Mouse (Mus musculus) hindbrain, embryonic 13.5 days (tissue): ENCODE data around the gene Ulk3. TPM values are rescaled to one million over a fixed set of nuclear protein-coding genes. Genes with fewer than 3 reads are reported as not detected.
A peak's percentile ranks its signal among the peaks of the same experiment; 100 is the strongest.

Experiments
- ATAC-seq: fragments of 200-750 bp; cut with Nextera tagmentation; 2 replicates; pipeline ENCODE4 v1.8.0; 2017; ENCODE audit warnings: moderate TSS enrichment; ENCODE audit not compliant: low FRiP score
- H3K27ac ChIP-seq: fragments of 300-500 bp; sonication (generic); 2 replicates; pipeline ENCODE4 v1.5.1; 2015; ENCODE audit warnings: inconsistent platforms, mild to moderate bottlenecking, moderate library complexity
- H3K27me3 ChIP-seq: fragments of 300-500 bp; sonication (generic); 2 replicates; pipeline ENCODE4 v1.6.1; 2015; ENCODE audit warnings: mild to moderate bottlenecking, inconsistent platforms
- H3K36me3 ChIP-seq: fragments of 300-500 bp; sonication (generic); 2 replicates; pipeline ENCODE4 v1.6.1; 2015; ENCODE audit warnings: mild to moderate bottlenecking, inconsistent platforms
- H3K4me1 ChIP-seq: fragments of 300-500 bp; sonication (generic); replicated peaks from 2 replicates; pipeline ENCODE4 v1.6.1; 2015; ENCODE audit warnings: inconsistent platforms
- H3K4me2 ChIP-seq: fragments of 300-500 bp; sonication (generic); 2 replicates; pipeline ENCODE4 v1.6.1; 2015; ENCODE audit warnings: inconsistent platforms, mild to moderate bottlenecking, moderate library complexity
- H3K4me3 ChIP-seq: fragments of 300-500 bp; sonication (generic); 2 replicates; pipeline ENCODE4 v1.5.1; 2015; ENCODE audit warnings: mild to moderate bottlenecking, inconsistent platforms
- H3K9ac ChIP-seq: fragments of 300-500 bp; sonication (generic); 2 replicates; pipeline ENCODE4 v1.6.1; 2015; ENCODE audit warnings: mild to moderate bottlenecking, inconsistent platforms
- H3K9me3 ChIP-seq: fragments of 300-500 bp; sonication (generic); 2 replicates; pipeline ENCODE4 v1.6.1; 2016; ENCODE audit warnings: inconsistent platforms
- WGBS: fragments of 180-500 bp; shearing (Covaris S2); methylation state at CpG from one replicate; pipeline ENCODE4 v1.1.7; 2015; 5-methylcytosine and 5-hydroxymethylcytosine counted together
- polyA plus RNA-seq: library from polyadenylated mRNA; unstranded; fragments of >200 nt; fragmentation: Nextera tagmentation; extraction: Ambion mirVana; gene quantifications from 2 replicates; pipeline ENCODE4 v1.2.1, GENCODE M21; 2015

Gene Ulk3
- polyA plus RNA-seq, 1 experiment from 2014 or later = 28.6 TPM

GRCm38 (mm10) chr9:57605503-57605902, 16.3 kb downstream of the Ulk3 start:
- no peak overlapping the region for H3K9ac ChIP-seq
- peaks cover 47% of the 10 kb centered on the region for H3K27me3 ChIP-seq
- WGBS = 22% methylated on average over 9 of the region's 9 CpGs
- H3K36me3 ChIP-seq = no peaks in the 10 kb centered on the region
- H3K27ac ChIP-seq = no peak overlapping the region
- H3K9me3 ChIP-seq = no peaks in the 10 kb centered on the region
- peaks cover 19% of the 10 kb centered on the region for H3K4me1 ChIP-seq
- H3K4me2 ChIP-seq = no peak overlapping the region
- ATAC-seq = no peak
- no peak overlapping the region for H3K4me3 ChIP-seq

- WGBS = 3% methylated on average over 24 of the region's 24 CpGs
- Histone ChIP-seq H3K4me3 (peak within 1 kb of the TSS; percentile 20; the same call in 1 of the 2 replicates), H3K4me2 (peak within 1 kb of the TSS; percentile 47), H3K36me3 (no peaks in the 10 kb centered on the region), H3K9ac (peak within 1 kb of the TSS; percentile 25; the same call in 1 of the 2 replicates), H3K4me1 (peaks cover 12% of the 10 kb centered on the region), H3K9me3 (no peaks in the 10 kb centered on the region), H3K27ac (no peak within 1 kb of the TSS), H3K27me3 (peaks cover 47% of the 10 kb centered on the region)
- 0 out of 2 replicates have a peak, but pooled peaks have one; percentile 39 for ATAC-seq
Measured at GRCm38 (mm10) chr9:57606139-57606851, 17.0 kb downstream of the Ulk3 start, which contains the start of gene Cplx3. TSS of gene Cplx3 (minus strand) at chr9:57606281.

- 73% methylated on average over 3 of the region's 3 CpGs for WGBS
Measured at GRCm38 (mm10) chr9:57609803-57610202, 20.6 kb downstream of the Ulk3 start.

GRCm38 (mm10) chr9:57610359-57610826, 21.1 kb downstream of the Ulk3 start:
- Histone ChIP-seq H3K27ac (no peak overlapping the region), H3K9me3 (no peaks in the 10 kb centered on the region), H3K4me2 (no peak overlapping the region), H3K4me3 (no peak overlapping the region), H3K27me3 (peaks cover 28% of the 10 kb centered on the region), H3K9ac (no peak overlapping the region), H3K4me1 (peaks cover 12% of the 10 kb centered on the region), H3K36me3 (no peaks in the 10 kb centered on the region)
- 51% methylated on average over 3 of the region's 3 CpGs for WGBS
- no peak for ATAC-seq

More at GRCm38 (mm10) chr9:57609803-57610202, 20.6 kb downstream of the Ulk3 start:
- no peaks in the 10 kb centered on the region for H3K9me3 ChIP-seq
- peaks cover 12% of the 10 kb centered on the region for H3K4me1 ChIP-seq
- H3K36me3 ChIP-seq = no peaks in the 10 kb centered on the region
- ATAC-seq = no peak
- H3K27me3 ChIP-seq = peaks cover 33% of the 10 kb centered on the region
- H3K4me3 ChIP-seq = no peak overlapping the region
- no peak overlapping the region for H3K4me2 ChIP-seq
- H3K27ac ChIP-seq = no peak overlapping the region
- H3K9ac ChIP-seq = no peak overlapping the region

- no peak overlapping the region for H3K9ac ChIP-seq
- H3K4me2 ChIP-seq = no peak overlapping the region
- no peaks in the 10 kb centered on the region; the same call in 1 of the 2 replicates for H3K4me1 ChIP-seq
- peaks cover 7% of the 10 kb centered on the region for H3K27me3 ChIP-seq
- H3K9me3 ChIP-seq = no peaks in the 10 kb centered on the region
- WGBS = 83% methylated on average over 7 of the region's 7 CpGs
- H3K4me3 ChIP-seq = no peak overlapping the region
- H3K27ac ChIP-seq = no peak overlapping the region
- ATAC-seq = no peak
- H3K36me3 ChIP-seq = no peaks in the 10 kb centered on the region
Measured at GRCm38 (mm10) chr9:57612587-57612986, 23.3 kb downstream of the Ulk3 start.

- Histone ChIP-seq H3K27me3 (no peaks in the 10 kb centered on the region), H3K36me3 (no peaks in the 10 kb centered on the region), H3K27ac (no peak overlapping the region), H3K9me3 (no peaks in the 10 kb centered on the region), H3K4me2 (no peak overlapping the region), H3K9ac (no peak overlapping the region), H3K4me3 (no peak overlapping the region), H3K4me1 (no peaks in the 10 kb centered on the region; the same call in 1 of the 2 replicates)
- ATAC-seq = no peak
- WGBS = 84% methylated on average over 7 of the region's 7 CpGs
Measured at GRCm38 (mm10) chr9:57613975-57614374, 24.7 kb downstream of the Ulk3 start.

- no peaks in the 10 kb centered on the region for H3K9me3 ChIP-seq
- no peak overlapping the region for H3K27ac ChIP-seq
- WGBS = 91% methylated on average over 4 of the region's 4 CpGs
Measured at GRCm38 (mm10) chr9:57614786-57615185, 25.5 kb downstream of the Ulk3 start.

GRCm38 (mm10) chr9:57617556-57618169, 28.4 kb downstream of the Ulk3 start:
- Histone ChIP-seq H3K4me2 (no peak overlapping the region), H3K4me3 (no peak overlapping the region), H3K27me3 (no peaks in the 10 kb centered on the region), H3K27ac (no peak overlapping the region), H3K9me3 (no peaks in the 10 kb centered on the region), H3K36me3 (no peaks in the 10 kb centered on the region), H3K4me1 (no peaks in the 10 kb centered on the region), H3K9ac (no peak overlapping the region)
- 85% methylated on average over 8 of the region's 8 CpGs for WGBS
- no peak for ATAC-seq

More at GRCm38 (mm10) chr9:57614786-57615185, 25.5 kb downstream of the Ulk3 start:
- Histone ChIP-seq H3K27me3 (no peaks in the 10 kb centered on the region), H3K9ac (no peak overlapping the region), H3K36me3 (no peaks in the 10 kb centered on the region), H3K4me2 (no peak overlapping the region), H3K4me1 (no peaks in the 10 kb centered on the region; the same call in 1 of the 2 replicates), H3K4me3 (no peak overlapping the region)
- ATAC-seq = no peak

- no peaks in the 10 kb centered on the region for H3K4me1 ChIP-seq
- H3K27me3 ChIP-seq = no peaks in the 10 kb centered on the region
- no peaks in the 10 kb centered on the region for H3K9me3 ChIP-seq
- no peak overlapping the region for H3K4me2 ChIP-seq
- no peaks in the 10 kb centered on the region for H3K36me3 ChIP-seq
- 85% methylated on average over 8 of the region's 8 CpGs for WGBS
- ATAC-seq = no peak
- no peak overlapping the region for H3K27ac ChIP-seq
- no peak overlapping the region for H3K4me3 ChIP-seq
- H3K9ac ChIP-seq = no peak overlapping the region
Measured at GRCm38 (mm10) chr9:57618854-57619253, 29.6 kb downstream of the Ulk3 start.

- Histone ChIP-seq H3K4me3 (no peak within 1 kb of the TSS), H3K9me3 (no peaks in the 10 kb centered on the region), H3K4me2 (no peak within 1 kb of the TSS), H3K36me3 (peaks cover 17% of the 10 kb centered on the region), H3K27ac (no peak within 1 kb of the TSS), H3K4me1 (no peaks in the 10 kb centered on the region), H3K27me3 (no peaks in the 10 kb centered on the region), H3K9ac (no peak within 1 kb of the TSS)
- WGBS = 96% methylated on average over 5 of the region's 5 CpGs
- ATAC-seq = no peak
Measured at GRCm38 (mm10) chr9:57620674-57621073, 31.4 kb downstream of the Ulk3 start, which contains the start of gene Lman1l. TSS of gene Lman1l (minus strand) at chr9:57620774.

- Histone ChIP-seq H3K27me3 (no peaks in the 10 kb centered on the region), H3K36me3 (peaks cover 52% of the 10 kb centered on the region), H3K4me3 (no peak overlapping the region), H3K27ac (0 out of 2 replicates have a peak overlapping the region, but pooled peaks have one; percentile 23), H3K4me2 (no peak overlapping the region), H3K4me1 (peaks cover 8% of the 10 kb centered on the region; the same call in 1 of the 2 replicates), H3K9ac (no peak overlapping the region), H3K9me3 (no peaks in the 10 kb centered on the region)
- ATAC-seq = no peak
- 82% methylated on average over 7 of the region's 7 CpGs for WGBS
Measured at GRCm38 (mm10) chr9:57624295-57624694, 35.0 kb downstream of the Ulk3 start.

- 0 out of 2 replicates have a peak overlapping the region, but pooled peaks have one; percentile 18 for H3K27ac ChIP-seq
- ATAC-seq = no peak
- H3K9me3 ChIP-seq = no peaks in the 10 kb centered on the region
- no peak overlapping the region for H3K4me2 ChIP-seq
- peaks cover 8% of the 10 kb centered on the region; the same call in 1 of the 2 replicates for H3K4me1 ChIP-seq
- 71% methylated on average over 15 of the region's 15 CpGs for WGBS
- H3K9ac ChIP-seq = 0 out of 2 replicates have a peak overlapping the region, but pooled peaks have one; percentile 39
- peaks cover 68% of the 10 kb centered on the region for H3K36me3 ChIP-seq
- H3K4me3 ChIP-seq = no peak overlapping the region
- H3K27me3 ChIP-seq = no peaks in the 10 kb centered on the region
Measured at GRCm38 (mm10) chr9:57625674-57626500, 36.6 kb downstream of the Ulk3 start.
